Mouse (Mus musculus) stomach, embryonic 15.5 days (tissue): ENCODE data around the gene Cx3cr1. TPM values are rescaled to one million over a fixed set of nuclear protein-coding genes. Genes with fewer than 3 reads are reported as not detected.

Experiments used
- ATAC-seq: fragments of 200-750 bp; cut with Nextera tagmentation; 2 replicates; pipeline ENCODE4 v1.8.0; 2017; ENCODE audit warnings: low read depth, moderate number of reproducible peaks, moderate TSS enrichment; ENCODE audit not compliant: insufficient read depth, low FRiP score
- H3K27ac ChIP-seq: fragments of 300-500 bp; sonication (generic); 2 replicates; pipeline ENCODE4 v1.5.1; 2015; ENCODE audit warnings: mild to moderate bottlenecking, inconsistent platforms
- H3K27me3 ChIP-seq: fragments of 300-500 bp; sonication (generic); replicated peaks from 2 replicates; pipeline ENCODE4 v1.6.1; 2015; ENCODE audit warnings: inconsistent platforms
- H3K36me3 ChIP-seq: fragments of 300-500 bp; sonication (generic); 2 replicates; pipeline ENCODE4 v1.6.1; 2015; ENCODE audit warnings: inconsistent platforms
- H3K4me1 ChIP-seq: fragments of 300-500 bp; sonication (generic); 2 replicates; pipeline ENCODE4 v1.6.1; 2015; ENCODE audit warnings: inconsistent platforms
- H3K4me2 ChIP-seq: fragments of 300-500 bp; sonication (generic); 2 replicates; pipeline ENCODE4 v1.6.1; 2015; ENCODE audit warnings: mild to moderate bottlenecking, inconsistent platforms
- H3K4me3 ChIP-seq: fragments of 300-500 bp; sonication (generic); replicated peaks from 2 replicates; pipeline ENCODE4 v1.5.1; 2015; ENCODE audit warnings: inconsistent platforms
- H3K9ac ChIP-seq: fragments of 300-500 bp; sonication (generic); 2 replicates; pipeline ENCODE4 v1.6.1; 2015; ENCODE audit warnings: inconsistent platforms
- H3K9me3 ChIP-seq: fragments of 300-500 bp; sonication (generic); 2 replicates; pipeline ENCODE4 v1.6.1; 2016; ENCODE audit warnings: inconsistent platforms
- WGBS: fragments of 180-500 bp; shearing (Covaris S2); methylation state at CpG from one replicate; pipeline ENCODE4 v1.1.7; 2015; 5-methylcytosine and 5-hydroxymethylcytosine counted together
- polyA plus RNA-seq: library from polyadenylated mRNA; unstranded; fragments of >200 nt; fragmentation: Nextera tagmentation; extraction: Ambion mirVana; gene quantifications from 2 replicates; pipeline ENCODE4 v1.2.1, GENCODE M21; 2015

Gene Cx3cr1
- polyA plus RNA-seq, 1 experiment from 2014 or later = 13.3 TPM

DNA sequence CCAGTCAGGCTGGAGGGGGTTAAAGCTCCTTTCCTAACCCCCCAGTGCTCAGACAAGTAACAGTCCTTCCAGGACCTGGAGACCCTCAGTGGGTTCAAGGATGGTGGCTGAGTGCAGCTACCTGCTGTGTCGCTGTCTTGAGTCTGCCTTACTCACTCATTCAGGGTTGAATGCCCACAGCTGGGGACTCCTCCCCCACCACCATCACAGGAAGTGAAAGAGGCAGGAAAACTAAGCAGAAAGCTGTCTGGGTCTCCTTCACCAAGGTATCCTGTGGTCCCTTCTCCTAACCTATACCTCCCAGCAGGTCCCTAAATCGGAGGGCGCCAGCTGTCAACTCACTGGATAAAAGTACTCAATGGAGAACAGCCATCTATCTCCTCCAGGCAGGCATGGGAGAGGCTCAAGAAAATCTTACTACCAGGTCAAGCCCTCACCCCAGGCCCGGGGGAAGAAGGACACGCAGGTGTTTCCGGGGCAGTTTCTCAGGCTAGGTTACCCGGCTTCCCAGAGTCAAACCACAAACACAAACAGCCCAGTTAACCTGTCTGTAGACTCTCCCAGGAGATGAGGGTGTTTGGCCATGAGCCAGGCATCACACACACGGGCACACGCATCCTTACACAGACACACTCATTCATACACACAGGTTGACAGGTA is 91.4 kb downstream of the Cx3cr1 start:
- H3K9ac ChIP-seq = no peak overlapping the region; the same call in 1 of the 2 replicates

DNA sequence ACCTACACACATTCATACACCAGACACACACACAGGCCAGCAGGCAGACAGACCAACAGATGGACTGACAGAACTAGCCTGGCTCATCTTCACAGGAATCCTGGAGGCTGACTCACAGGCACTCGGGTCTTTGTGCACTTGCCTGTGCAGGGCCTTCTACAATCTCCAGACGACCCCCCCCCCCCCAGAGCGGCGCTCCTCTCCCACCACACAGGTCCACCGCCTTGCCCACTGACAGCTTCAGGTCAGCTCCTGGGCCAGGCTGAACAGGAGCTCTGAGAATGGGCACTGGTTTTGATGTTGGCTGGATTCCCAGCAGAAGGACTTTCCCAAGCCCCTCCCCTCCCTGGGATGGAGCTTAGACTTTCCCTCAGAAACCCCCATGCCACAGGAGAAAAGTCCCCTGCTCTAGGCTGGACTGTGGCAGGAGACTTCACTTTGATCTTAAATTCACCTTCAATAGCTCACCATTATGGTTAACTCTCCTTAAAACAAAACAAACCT is 92.1 kb downstream of the Cx3cr1 start:
- ATAC-seq = no peak
- 27% methylated on average over 5 of the region's 5 CpGs for WGBS

More for the DNA sequence above, 91.4 kb downstream of the Cx3cr1 start:
- H3K4me3 ChIP-seq = no peak overlapping the region
- no peak for ATAC-seq
- H3K27me3 ChIP-seq = no peaks in the 10 kb centered on the region
- WGBS = 37% methylated on average over 9 of the region's 9 CpGs
- H3K9me3 ChIP-seq = no peaks in the 10 kb centered on the region
- peak overlapping the region; percentile 32; the same call in 1 of the 2 replicates for H3K27ac ChIP-seq
- peak overlapping the region; percentile 9; the same call in 1 of the 2 replicates for H3K4me2 ChIP-seq
- peaks cover 12% of the 10 kb centered on the region for H3K36me3 ChIP-seq
- peaks cover 61% of the 10 kb centered on the region for H3K4me1 ChIP-seq

GRCm38 (mm10) chr9:119976704-119977556 is 92.7 kb downstream of the Cx3cr1 start:
- no peak for ATAC-seq

More for the DNA sequence above, 92.1 kb downstream of the Cx3cr1 start:
- H3K27me3 ChIP-seq = no peaks in the 10 kb centered on the region
- H3K27ac ChIP-seq = peak overlapping the region; percentile 32
- H3K4me3 ChIP-seq = no peak overlapping the region
- H3K9ac ChIP-seq = no peak overlapping the region
- peak overlapping the region; percentile 9; the same call in 1 of the 2 replicates for H3K4me2 ChIP-seq
- H3K9me3 ChIP-seq = no peaks in the 10 kb centered on the region
- H3K36me3 ChIP-seq = peaks cover 19% of the 10 kb centered on the region
- peaks cover 57% of the 10 kb centered on the region for H3K4me1 ChIP-seq

DNA sequence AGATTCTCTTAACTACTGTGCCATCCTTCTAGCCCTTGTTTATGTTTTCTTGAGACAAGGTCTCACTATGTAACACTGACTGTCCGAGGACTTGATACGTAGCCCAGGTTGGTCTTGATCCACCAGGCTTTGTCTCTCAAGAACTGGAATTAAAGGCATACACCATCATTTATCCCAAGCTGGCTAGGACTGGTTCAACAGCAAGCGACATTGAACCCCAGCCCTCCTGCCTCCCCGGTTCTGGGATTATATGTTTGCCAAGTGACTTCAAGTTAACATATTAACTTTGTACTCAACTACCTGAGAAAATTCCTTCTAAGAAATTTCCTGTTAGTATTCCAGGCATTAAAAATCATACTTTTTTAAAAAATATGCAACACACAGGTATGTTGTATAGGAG is 94.4 kb downstream of the Cx3cr1 start:
- no peaks in the 10 kb centered on the region for H3K27me3 ChIP-seq
- ATAC-seq = no peak
- 87% methylated on average over 4 of the region's 4 CpGs for WGBS

More at GRCm38 (mm10) chr9:119976704-119977556, 92.7 kb downstream of the Cx3cr1 start:
- WGBS = 26% methylated on average over 17 of the region's 17 CpGs
- H3K27me3 ChIP-seq = no peaks in the 10 kb centered on the region
- peak overlapping the region; percentile 21; the same call in 1 of the 2 replicates for H3K4me2 ChIP-seq
- no peak overlapping the region for H3K4me3 ChIP-seq
- peaks cover 21% of the 10 kb centered on the region for H3K36me3 ChIP-seq
- H3K9ac ChIP-seq = no peak overlapping the region
- H3K4me1 ChIP-seq = peaks cover 50% of the 10 kb centered on the region
- no peak overlapping the region; the same call in 1 of the 2 replicates for H3K27ac ChIP-seq
- no peaks in the 10 kb centered on the region for H3K9me3 ChIP-seq

DNA sequence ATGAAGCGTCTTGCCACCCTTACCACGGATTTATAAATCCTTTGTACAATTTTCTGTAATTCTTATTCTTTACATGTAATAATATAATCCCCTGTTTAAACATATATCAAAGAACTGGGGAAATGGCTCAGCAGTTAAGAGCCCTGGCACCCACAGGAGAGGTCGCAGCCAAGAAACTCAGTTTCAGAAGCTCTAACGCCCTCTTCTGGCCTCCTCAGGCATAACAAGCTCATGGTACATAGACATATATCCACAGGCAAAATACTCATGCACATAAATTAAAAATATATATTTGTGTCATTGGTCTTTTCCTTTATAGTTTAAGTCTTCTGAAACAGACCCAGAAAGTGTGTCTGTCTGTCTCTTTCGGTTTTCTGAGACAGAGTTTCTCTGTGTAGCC is 95.1 kb downstream of the Cx3cr1 start:
- 80% methylated on average over 5 of the region's 5 CpGs for WGBS
- H3K4me1 ChIP-seq = peaks cover 39% of the 10 kb centered on the region
- H3K4me3 ChIP-seq = no peak overlapping the region
- H3K9ac ChIP-seq = no peak overlapping the region
- H3K36me3 ChIP-seq = peaks cover 21% of the 10 kb centered on the region
- H3K4me2 ChIP-seq = no peak overlapping the region
- H3K27me3 ChIP-seq = no peaks in the 10 kb centered on the region
- ATAC-seq = no peak
- H3K9me3 ChIP-seq = no peaks in the 10 kb centered on the region
- no peak overlapping the region for H3K27ac ChIP-seq

More for the DNA sequence above, 94.4 kb downstream of the Cx3cr1 start:
- Histone ChIP-seq H3K4me3 (no peak overlapping the region), H3K4me2 (no peak overlapping the region), H3K36me3 (peaks cover 21% of the 10 kb centered on the region), H3K9ac (no peak overlapping the region), H3K9me3 (no peaks in the 10 kb centered on the region), H3K4me1 (peaks cover 44% of the 10 kb centered on the region), H3K27ac (no peak overlapping the region)

- no peaks in the 10 kb centered on the region for H3K27me3 ChIP-seq
- WGBS = 94% methylated on average over 27 of the region's 27 CpGs
- H3K4me2 ChIP-seq = no peak overlapping the region
- ATAC-seq = no peak
- no peak overlapping the region for H3K4me3 ChIP-seq
- H3K9me3 ChIP-seq = no peaks in the 10 kb centered on the region
- H3K9ac ChIP-seq = no peak overlapping the region
- H3K4me1 ChIP-seq = peaks cover 37% of the 10 kb centered on the region
- H3K36me3 ChIP-seq = peaks cover 21% of the 10 kb centered on the region
- H3K27ac ChIP-seq = no peak overlapping the region
Observed at GRCm38 (mm10) chr9:119973869-119974520, 95.7 kb downstream of the Cx3cr1 start.

- WGBS = 90% methylated on average over 23 of the region's 23 CpGs
- peaks cover 21% of the 10 kb centered on the region for H3K36me3 ChIP-seq
- no peaks in the 10 kb centered on the region for H3K9me3 ChIP-seq
- H3K4me1 ChIP-seq = peaks cover 29% of the 10 kb centered on the region
- ATAC-seq = no peak
- H3K27me3 ChIP-seq = no peaks in the 10 kb centered on the region
- H3K27ac ChIP-seq = no peak overlapping the region
- no peak overlapping the region for H3K4me2 ChIP-seq
- H3K9ac ChIP-seq = no peak overlapping the region
- no peak overlapping the region for H3K4me3 ChIP-seq
Observed at GRCm38 (mm10) chr9:119973281-119973680, 96.4 kb downstream of the Cx3cr1 start.

- H3K9ac ChIP-seq = no peak overlapping the region
- H3K9me3 ChIP-seq = no peaks in the 10 kb centered on the region
- 87% methylated on average over 12 of the region's 12 CpGs for WGBS
- H3K4me3 ChIP-seq = no peak overlapping the region
- H3K4me2 ChIP-seq = no peak overlapping the region
- H3K27me3 ChIP-seq = no peaks in the 10 kb centered on the region
- H3K27ac ChIP-seq = no peak overlapping the region
- no peak for ATAC-seq
- peaks cover 21% of the 10 kb centered on the region for H3K36me3 ChIP-seq
- H3K4me1 ChIP-seq = peaks cover 22% of the 10 kb centered on the region
Observed at GRCm38 (mm10) chr9:119972582-119972981, 97.1 kb downstream of the Cx3cr1 start.

GRCm38 (mm10) chr9:119972166-119972565 is 97.5 kb downstream of the Cx3cr1 start:
- Histone ChIP-seq H3K27ac (no peak overlapping the region), H3K27me3 (no peaks in the 10 kb centered on the region), H3K9ac (no peak overlapping the region), H3K4me3 (no peak overlapping the region), H3K4me2 (no peak overlapping the region), H3K9me3 (no peaks in the 10 kb centered on the region), H3K4me1 (peaks cover 18% of the 10 kb centered on the region), H3K36me3 (peaks cover 21% of the 10 kb centered on the region)
- ATAC-seq = no peak
- WGBS = 90% methylated on average over 10 of the region's 10 CpGs

DNA sequence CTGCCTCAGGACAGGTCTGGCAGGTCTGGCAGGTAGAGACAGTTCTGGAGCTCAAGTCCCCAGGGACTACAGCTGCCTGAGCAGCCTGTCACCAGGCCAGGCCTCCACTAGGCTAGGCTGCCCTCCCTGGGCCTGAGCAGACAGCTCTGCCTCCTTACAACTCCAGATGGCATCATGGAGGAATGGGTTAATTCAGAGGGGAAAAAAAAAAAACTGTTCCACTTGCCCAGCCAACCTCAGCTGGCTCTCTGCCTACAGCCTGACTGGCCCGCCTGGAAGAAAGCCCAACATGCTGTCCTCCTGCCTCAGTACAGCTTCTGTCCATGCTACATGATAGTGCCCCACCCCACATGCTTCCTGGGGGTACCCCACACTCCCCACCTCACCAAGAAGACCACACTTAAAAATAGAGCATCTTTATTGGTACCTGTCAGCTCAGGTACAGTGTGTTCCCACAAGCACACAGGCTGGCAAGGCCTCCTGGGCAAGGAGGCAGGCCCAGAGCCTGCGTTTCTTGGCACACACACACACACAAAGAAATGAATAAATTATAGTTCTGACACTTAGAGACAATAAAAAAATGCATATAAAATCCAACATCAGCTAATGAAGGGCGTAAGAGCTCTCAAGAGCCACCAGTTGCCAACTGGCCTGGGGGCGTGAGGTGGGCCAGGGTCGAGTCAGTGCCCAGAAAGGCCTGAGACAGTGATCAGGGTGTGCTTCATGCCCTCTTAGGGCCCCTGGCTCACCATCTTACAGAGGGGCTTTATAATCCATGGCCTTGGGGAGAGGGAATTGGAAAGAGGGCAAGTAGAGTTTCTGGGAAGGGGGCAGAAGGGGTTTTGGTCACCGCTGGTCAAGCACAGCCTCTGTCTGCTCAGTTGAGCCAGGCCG is 98.7 kb downstream of the Cx3cr1 start:
- Histone ChIP-seq H3K27me3 (no peaks in the 10 kb centered on the region), H3K27ac (peak overlapping the region; percentile 27), H3K4me2 (no peak overlapping the region), H3K4me3 (no peak overlapping the region), H3K9me3 (no peaks in the 10 kb centered on the region), H3K36me3 (peaks cover 21% of the 10 kb centered on the region), H3K4me1 (peaks cover 10% of the 10 kb centered on the region), H3K9ac (no peak overlapping the region)
- ATAC-seq = no peak; the same call in 1 of the 2 replicates
- 76% methylated on average over 7 of the region's 7 CpGs for WGBS

- 50% methylated on average over 6 of the region's 6 CpGs for WGBS
- no peak overlapping the region for H3K4me3 ChIP-seq
- no peaks in the 10 kb centered on the region for H3K9me3 ChIP-seq
- H3K4me1 ChIP-seq = peaks cover 10% of the 10 kb centered on the region
- H3K27ac ChIP-seq = peak overlapping the region; percentile 27; the same call in 1 of the 2 replicates
- no peak overlapping the region for H3K4me2 ChIP-seq
- no peaks in the 10 kb centered on the region for H3K27me3 ChIP-seq
- H3K36me3 ChIP-seq = peaks cover 21% of the 10 kb centered on the region
- ATAC-seq = no peak
- no peak overlapping the region for H3K9ac ChIP-seq
Observed at GRCm38 (mm10) chr9:119970221-119970620, 99.5 kb downstream of the Cx3cr1 start.
